Mouse (Mus musculus) limb, embryonic 11.5 days (tissue): ENCODE measurements around the gene Nek8. TPM values are rescaled to one million over a fixed set of nuclear protein-coding genes. Genes with fewer than 3 reads are reported as not detected.

Experiments
- ATAC-seq: fragments of 200-750 bp; cut with Nextera tagmentation; 2 replicates; pipeline ENCODE4 v1.8.0; 2017; ENCODE audit warnings: low read depth; ENCODE audit not compliant: insufficient number of reproducible peaks, low FRiP score, low TSS enrichment
- DNase-seq: peaks from one replicate; pipeline ENCODE4 v3.0.0-alpha.2; 2015; ENCODE audit warnings: low spot score
- H3K27ac ChIP-seq: fragments of 300-500 bp; sonication (generic); replicated peaks from 2 replicates; pipeline ENCODE4 v1.5.1; 2014; ENCODE audit warnings: low read depth, mild to moderate bottlenecking, low read length
- H3K27me3 ChIP-seq: fragments of 300-500 bp; sonication (generic); 2 replicates; pipeline ENCODE4 v1.6.1; 2014; ENCODE audit warnings: mild to moderate bottlenecking, low read length, mixed read lengths; ENCODE audit not compliant: control insufficient read depth, insufficient read depth
- H3K36me3 ChIP-seq: fragments of 300-500 bp; sonication (generic); 2 replicates; pipeline ENCODE4 v1.6.1; 2014; ENCODE audit warnings: mild to moderate bottlenecking, low read length, moderate library complexity, mixed read lengths; ENCODE audit not compliant: control insufficient read depth, insufficient read depth
- H3K4me1 ChIP-seq: fragments of 300-500 bp; sonication (generic); 2 replicates; pipeline ENCODE4 v1.6.1; 2014; ENCODE audit warnings: low read length, mixed read lengths; ENCODE audit not compliant: control insufficient read depth, insufficient read depth
- H3K4me2 ChIP-seq: fragments of 300-500 bp; sonication (generic); 2 replicates; pipeline ENCODE4 v1.6.1; 2014; ENCODE audit warnings: low read depth, mild to moderate bottlenecking, moderate library complexity; ENCODE audit not compliant: severe bottlenecking
- H3K4me3 ChIP-seq: fragments of 300-500 bp; sonication (generic); 2 replicates; pipeline ENCODE4 v1.5.1; 2014; ENCODE audit warnings: low read depth, low read length
- H3K9ac ChIP-seq: fragments of 300-500 bp; sonication (generic); 2 replicates; pipeline ENCODE4 v1.6.1; 2014; ENCODE audit warnings: mild to moderate bottlenecking, low read length
- H3K9me3 ChIP-seq: fragments of 300-500 bp; sonication (generic); 2 replicates; pipeline ENCODE4 v1.6.1; 2016; ENCODE audit warnings: low read length; ENCODE audit not compliant: control insufficient read depth
- WGBS: fragments of 180-500 bp; shearing (Covaris S2); extraction: QIAGEN DNeasy Blood & Tissue Kit; methylation state at CpG from one replicate; pipeline ENCODE4 v1.1.7; 2014; 5-methylcytosine and 5-hydroxymethylcytosine counted together
- polyA plus RNA-seq: library from polyadenylated mRNA; unstranded; fragments of >200 nt; fragmentation: Nextera tagmentation; extraction: Ambion mirVana; gene quantifications from 2 replicates; pipeline ENCODE4 v1.2.1, GENCODE M21; 2014

Nek8 gene
- polyA plus RNA-seq, 1 experiment from 2014 or later: 15.0 TPM

DNA sequence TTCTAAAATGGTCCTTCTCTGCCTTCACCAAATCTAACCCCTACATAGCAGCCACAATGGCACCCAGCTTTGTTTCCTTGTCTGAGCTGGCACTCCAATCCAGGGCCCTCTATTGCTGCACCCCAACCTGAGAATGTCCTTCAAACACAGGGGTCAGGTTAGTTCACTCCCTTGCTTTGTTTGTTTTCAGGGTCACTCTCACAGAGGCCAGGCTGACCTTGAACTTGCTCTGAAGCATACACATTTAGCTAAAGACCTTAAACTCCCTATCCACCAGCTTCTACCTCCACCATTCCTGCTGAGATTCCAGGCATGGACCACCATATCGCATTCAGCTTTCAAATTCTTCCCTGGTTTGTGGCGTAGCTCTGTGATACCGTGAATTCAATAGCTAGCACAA is 2.0 kb downstream of the Nek8 start:
- DNase-seq: no peak
- peaks cover 13% of the 10 kb centered on the region; the same call in 1 of the 2 replicates for H3K4me1 ChIP-seq
- H3K4me2 ChIP-seq: no peak overlapping the region
- no peak overlapping the region for H3K4me3 ChIP-seq
- WGBS: 95% methylated on average over 3 of the region's 3 CpGs
- peaks cover 2% of the 10 kb centered on the region; the same call in 1 of the 2 replicates for H3K36me3 ChIP-seq
- H3K27me3 ChIP-seq: no peaks in the 10 kb centered on the region
- no peak overlapping the region for H3K9ac ChIP-seq
- H3K27ac ChIP-seq: no peak overlapping the region
- H3K9me3 ChIP-seq: no peaks in the 10 kb centered on the region
- ATAC-seq: no peak

DNA sequence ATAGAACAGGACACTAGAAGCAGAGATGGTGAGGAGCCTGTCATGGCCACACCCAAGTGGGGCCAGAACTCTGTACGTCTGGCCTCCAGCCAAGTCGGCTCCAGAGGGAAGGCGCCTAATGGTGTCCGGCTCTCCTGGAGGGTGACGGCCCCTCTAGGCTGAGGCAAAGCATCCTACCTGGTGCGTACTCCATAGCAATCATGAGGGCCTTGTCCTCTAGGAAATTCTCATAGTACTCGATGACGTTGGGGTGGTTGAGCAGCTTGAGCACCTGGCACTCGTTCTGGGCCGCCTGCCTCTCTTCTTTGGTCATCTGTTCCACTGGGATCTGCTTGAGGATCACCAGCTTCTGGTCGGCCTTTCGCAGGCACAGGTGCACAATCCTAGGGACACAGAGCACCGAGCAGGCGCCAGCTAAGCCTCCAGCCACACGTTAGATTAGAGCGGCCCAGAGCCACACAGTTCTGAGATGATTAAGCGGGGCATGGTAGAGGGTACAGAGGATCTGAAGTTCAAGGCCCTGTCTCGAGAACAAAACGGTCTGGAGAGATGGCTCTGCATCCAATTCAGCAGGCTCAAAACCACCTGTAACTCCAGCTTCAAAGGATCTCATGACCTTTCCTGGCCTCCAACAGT is 3.6 kb downstream of the Nek8 start:
- DNase-seq (no peak), ATAC-seq (no peak)
- no peak overlapping the region for H3K9ac ChIP-seq
- H3K4me1 ChIP-seq: peaks cover 8% of the 10 kb centered on the region; the same call in 1 of the 2 replicates
- no peaks in the 10 kb centered on the region for H3K27me3 ChIP-seq
- H3K4me3 ChIP-seq: no peak overlapping the region
- H3K4me2 ChIP-seq: no peak overlapping the region
- H3K27ac ChIP-seq: no peak overlapping the region
- WGBS: 81% methylated on average over 19 of the region's 19 CpGs
- peaks cover 2% of the 10 kb centered on the region; the same call in 1 of the 2 replicates for H3K36me3 ChIP-seq
- no peaks in the 10 kb centered on the region for H3K9me3 ChIP-seq

DNA sequence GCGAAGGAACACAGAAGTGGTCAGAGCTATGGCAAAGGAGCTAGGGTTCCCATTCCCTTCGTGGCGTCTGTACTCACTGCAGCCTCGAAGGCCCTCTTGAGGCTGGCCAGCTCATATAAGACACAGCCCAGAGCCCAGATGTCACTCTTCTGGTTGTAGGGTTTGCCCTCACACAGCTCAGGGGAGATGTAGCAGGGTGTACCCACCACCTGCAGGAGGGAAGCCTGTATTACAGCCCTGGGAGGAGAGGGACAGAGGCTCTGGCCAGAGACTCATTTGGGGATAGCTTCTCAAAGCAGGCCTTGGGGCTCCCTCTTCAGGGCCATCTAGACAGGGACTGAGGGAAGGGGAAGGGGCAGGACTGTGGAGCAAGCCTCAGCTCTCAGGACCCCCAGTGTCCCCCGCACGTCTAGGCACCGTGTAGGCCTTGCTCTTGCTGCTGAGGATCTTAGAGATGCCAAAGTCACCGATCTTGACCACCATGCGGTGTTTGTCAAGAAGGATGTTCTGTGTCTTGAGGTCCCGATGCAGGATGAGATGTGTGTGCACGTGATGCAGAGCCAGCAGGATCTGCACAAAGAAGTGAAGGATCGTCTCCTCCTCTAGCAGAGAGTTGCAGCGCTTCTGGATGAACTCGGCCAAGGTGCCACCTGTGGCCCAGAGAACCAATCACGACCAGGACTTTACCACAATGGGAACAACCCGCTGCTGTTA is 4.3 kb downstream of the Nek8 start:
- Histone ChIP-seq H3K27ac (no peak overlapping the region), H3K4me1 (peaks cover 3% of the 10 kb centered on the region; the same call in 1 of the 2 replicates), H3K4me3 (no peak overlapping the region), H3K9me3 (no peaks in the 10 kb centered on the region), H3K4me2 (no peak overlapping the region), H3K9ac (no peak overlapping the region), H3K36me3 (peaks cover 2% of the 10 kb centered on the region; the same call in 1 of the 2 replicates), H3K27me3 (no peaks in the 10 kb centered on the region)
- DNase-seq (no peak), ATAC-seq (no peak)
- 79% methylated on average over 16 of the region's 16 CpGs for WGBS

DNA sequence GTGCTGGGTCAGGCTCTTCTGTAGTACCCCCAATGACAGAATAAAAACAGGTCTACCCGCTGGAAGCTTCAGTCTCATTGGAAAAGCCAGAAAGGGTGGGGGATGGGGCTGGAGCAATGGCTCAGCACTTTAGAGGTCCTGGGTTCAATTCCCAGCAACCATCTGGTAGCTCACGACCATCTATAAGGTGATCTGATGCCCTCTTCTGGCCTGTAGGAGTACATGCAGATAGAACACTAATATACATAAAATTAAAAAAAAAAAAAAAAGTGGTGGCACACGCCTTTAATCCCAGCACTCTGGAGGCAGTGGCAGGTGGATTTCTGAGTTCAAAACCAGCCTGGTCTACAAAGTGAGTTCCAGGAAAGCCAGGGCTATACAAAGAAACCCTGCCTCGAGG is 5.1 kb downstream of the Nek8 start:
- Histone ChIP-seq H3K4me3 (no peak overlapping the region), H3K27ac (no peak overlapping the region), H3K9ac (no peak overlapping the region), H3K4me2 (no peak overlapping the region), H3K27me3 (no peaks in the 10 kb centered on the region), H3K9me3 (no peaks in the 10 kb centered on the region), H3K36me3 (peaks cover 2% of the 10 kb centered on the region; the same call in 1 of the 2 replicates), H3K4me1 (peaks cover 3% of the 10 kb centered on the region; the same call in 1 of the 2 replicates)
- WGBS: 79% methylated on average over 4 of the region's 4 CpGs
- DNase-seq: no peak
- no peak for ATAC-seq

DNA sequence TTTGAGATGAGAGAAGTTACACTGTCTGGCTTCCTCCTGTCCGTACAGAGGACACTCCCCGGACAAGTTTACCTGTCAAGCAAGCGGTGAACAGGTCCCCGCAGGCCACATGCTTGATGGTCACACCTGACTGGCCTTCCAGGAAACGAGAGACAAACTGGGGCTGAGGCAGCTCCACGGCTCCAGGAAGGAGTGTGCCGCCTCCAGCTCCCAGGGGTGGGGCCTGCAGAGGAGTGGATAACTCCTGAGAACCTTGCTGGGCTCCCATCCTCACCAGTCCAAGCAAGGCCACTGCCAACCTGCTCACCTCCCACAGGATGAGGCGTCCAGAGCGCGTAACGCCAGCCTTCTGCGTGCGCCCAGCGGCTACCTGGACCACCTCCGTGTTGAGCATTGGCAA is 6.2 kb downstream of the Nek8 start:
- DNase-seq (no peak), ATAC-seq (no peak)
- 85% methylated on average over 15 of the region's 15 CpGs for WGBS
- H3K36me3 ChIP-seq: peaks cover 2% of the 10 kb centered on the region; the same call in 1 of the 2 replicates
- no peaks in the 10 kb centered on the region for H3K27me3 ChIP-seq
- H3K9ac ChIP-seq: no peak overlapping the region
- no peak overlapping the region for H3K4me2 ChIP-seq
- no peak overlapping the region for H3K4me3 ChIP-seq
- H3K27ac ChIP-seq: no peak overlapping the region
- no peaks in the 10 kb centered on the region for H3K9me3 ChIP-seq
- peaks cover 7% of the 10 kb centered on the region; the same call in 1 of the 2 replicates for H3K4me1 ChIP-seq

DNA sequence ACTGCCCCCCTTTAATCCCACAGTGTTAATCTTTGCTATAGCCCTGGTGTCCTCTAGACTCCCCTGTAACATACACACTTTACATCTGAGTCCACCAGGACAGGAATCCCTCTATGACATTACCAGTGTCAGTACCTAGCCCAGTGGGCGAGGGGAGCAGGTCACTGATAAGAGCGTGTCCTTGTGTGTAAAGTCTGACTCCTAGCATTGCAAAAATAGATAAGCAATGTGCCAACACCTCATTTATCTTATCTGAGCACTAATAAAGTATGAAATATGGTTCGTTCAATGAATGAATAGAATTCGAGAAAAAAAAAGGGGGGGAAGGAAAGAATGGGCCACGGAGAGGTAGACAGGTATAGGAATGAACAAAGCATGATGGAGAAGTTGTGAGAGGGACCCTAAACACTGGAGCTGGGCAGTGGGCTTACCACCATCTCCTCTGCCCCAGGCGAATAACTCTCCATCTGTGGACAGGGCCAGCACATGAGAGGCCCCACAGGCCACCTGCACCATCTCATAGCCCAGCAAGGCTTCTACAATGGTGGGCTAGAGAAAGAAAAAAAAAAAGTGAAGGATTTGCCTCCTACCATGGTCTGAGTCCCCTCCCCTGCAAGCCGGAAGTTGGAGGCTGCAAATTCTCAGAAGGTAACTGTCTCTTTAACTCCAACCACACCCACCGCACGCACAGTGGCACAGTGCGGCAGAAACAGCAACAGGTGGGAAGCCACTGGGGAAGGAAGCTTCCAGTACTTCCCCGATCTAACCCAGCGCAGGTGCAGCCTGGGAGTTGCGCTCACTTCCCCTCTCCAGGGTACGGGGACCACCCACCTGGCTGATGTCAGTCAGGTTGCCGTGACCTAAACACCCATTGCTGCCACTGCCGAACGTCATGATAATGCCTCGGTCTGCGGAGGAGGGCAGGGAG is 7.7 kb downstream of the Nek8 start:
- WGBS: 63% methylated on average over 19 of the region's 19 CpGs

DNA sequence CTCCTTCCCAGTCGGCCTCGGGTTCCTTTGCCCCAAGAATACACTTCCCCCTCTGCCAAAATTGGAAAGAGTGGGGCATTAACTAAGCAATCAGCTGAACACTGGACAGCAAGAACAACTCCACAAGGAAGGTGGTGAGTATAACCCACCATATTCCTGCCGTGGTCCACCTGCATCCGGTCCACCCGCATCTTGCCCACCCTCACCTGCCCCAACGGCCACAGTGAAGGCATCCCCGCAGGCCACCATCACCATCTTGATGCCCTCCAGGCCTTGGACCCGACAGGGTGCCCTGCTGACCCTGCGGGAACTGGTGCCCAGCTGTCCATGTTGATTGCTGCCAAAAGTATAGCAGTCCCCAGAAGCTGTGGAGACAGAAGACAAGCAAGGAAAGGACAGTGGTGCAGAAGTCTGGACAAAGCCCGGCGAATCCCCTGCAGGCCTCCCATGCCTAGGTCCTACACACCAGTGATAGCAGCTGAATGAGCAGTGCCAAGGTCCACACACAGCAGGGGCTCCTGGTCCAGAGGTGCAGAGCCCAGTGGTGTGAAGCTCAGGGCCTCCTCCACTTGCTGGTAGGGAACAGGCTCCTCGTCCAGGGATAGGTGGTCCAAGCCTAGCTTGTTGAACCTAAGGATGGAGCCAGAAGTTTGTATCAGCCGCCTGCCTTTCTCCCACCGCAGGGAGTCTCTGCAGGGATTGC is 9.1 kb downstream of the Nek8 start:
- no peaks in the 10 kb centered on the region for H3K27me3 ChIP-seq
- no peak overlapping the region for H3K4me2 ChIP-seq
- H3K4me1 ChIP-seq: peaks cover 17% of the 10 kb centered on the region
- no peak overlapping the region for H3K4me3 ChIP-seq
- DNase-seq (no peak), ATAC-seq (no peak)
- H3K9me3 ChIP-seq: no peaks in the 10 kb centered on the region
- WGBS: 90% methylated on average over 14 of the region's 14 CpGs
- no peak overlapping the region for H3K9ac ChIP-seq
- no peak overlapping the region for H3K27ac ChIP-seq
- peaks cover 2% of the 10 kb centered on the region; the same call in 1 of the 2 replicates for H3K36me3 ChIP-seq

More for the DNA sequence above, 7.7 kb downstream of the Nek8 start:
- Histone ChIP-seq H3K4me2 (no peak overlapping the region), H3K4me1 (peaks cover 7% of the 10 kb centered on the region; the same call in 1 of the 2 replicates), H3K9me3 (no peaks in the 10 kb centered on the region), H3K27ac (no peak overlapping the region), H3K27me3 (no peaks in the 10 kb centered on the region), H3K9ac (no peak overlapping the region), H3K4me3 (no peak overlapping the region), H3K36me3 (peaks cover 2% of the 10 kb centered on the region; the same call in 1 of the 2 replicates)
- no peak for ATAC-seq
- no peak for DNase-seq
